Mouse (Mus musculus) heart, adult 2 months (tissue): Measurements from ENCODE around the gene B830017H08Rik.

Experiments used
- CTCF ChIP-seq: fragments of 200-600 bp; IDR thresholded peaks from 2 replicates; pipeline ENCODE4 v1.8.1; 2022; ENCODE audit warnings: antibody characterized with exemption, mild to moderate bottlenecking, moderate library complexity
- EP300 ChIP-seq: fragments of 200-500 bp; IDR thresholded peaks from 2 replicates; pipeline ENCODE4 v1.6.1; 2011; ENCODE audit warnings: low read depth, low read length, control low read depth; ENCODE audit not compliant: insufficient read depth
- POLR2A ChIP-seq: fragments of 200-500 bp; IDR thresholded peaks from 2 replicates; pipeline ENCODE4 v1.6.1; 2011; ENCODE audit warnings: mild to moderate bottlenecking, low read depth, low read length, control low read depth; ENCODE audit not compliant: insufficient read depth

GRCm38 (mm10) chr16:17858592-17858991 lies 25.7 kb downstream of the B830017H08Rik start:
- TF ChIP-seq POLR2A (no peak), EP300 (no peak), CTCF (peak; percentile 61)
